Mouse (Mus musculus) common myeloid progenitor, adult 5-6 weeks (primary cell): Measurements from ENCODE around the gene Lsp1. TPM values are rescaled to one million over a fixed set of nuclear protein-coding genes. Genes with fewer than 3 reads are reported as not detected.

Experiments
- ATAC-seq: replicated peaks from 2 replicates; pipeline ENCODE4 v1.8.0; 2016; ENCODE audit warnings: low read depth, mild to moderate bottlenecking, moderate TSS enrichment, inconsistent platforms; ENCODE audit not compliant: poor library complexity, severe bottlenecking
- total RNA-seq: library from RNA; stranded (forward); fragments of 200-1000, 187-1606 nt; gene quantifications from 2 replicates; pipeline ENCODE4 v1.2.3, GENCODE M21; 2017

Lsp1 gene
- total RNA-seq, 1 experiment from 2014 or later = 108 TPM

DNA sequence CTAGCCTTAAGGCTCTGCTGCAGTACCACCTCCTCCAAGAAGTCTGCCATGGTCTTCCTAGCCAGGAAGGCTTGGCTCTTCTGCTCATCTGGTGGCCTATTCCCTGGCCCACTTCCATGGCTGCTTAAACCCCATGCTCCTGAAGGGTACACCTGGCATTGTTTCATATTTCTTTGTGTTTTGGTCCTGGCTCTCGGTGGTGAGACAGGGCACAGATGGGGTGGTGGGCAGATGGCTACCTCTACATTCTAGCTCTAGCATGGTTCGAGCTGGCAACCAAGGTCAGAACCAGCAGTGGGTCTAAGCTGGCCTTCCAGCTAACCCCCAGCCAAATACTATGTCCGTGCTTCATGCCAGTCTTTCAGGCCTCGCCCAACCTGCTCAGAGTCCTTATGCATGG, 12.3 kb downstream of the Lsp1 start:
- no peak for ATAC-seq

DNA sequence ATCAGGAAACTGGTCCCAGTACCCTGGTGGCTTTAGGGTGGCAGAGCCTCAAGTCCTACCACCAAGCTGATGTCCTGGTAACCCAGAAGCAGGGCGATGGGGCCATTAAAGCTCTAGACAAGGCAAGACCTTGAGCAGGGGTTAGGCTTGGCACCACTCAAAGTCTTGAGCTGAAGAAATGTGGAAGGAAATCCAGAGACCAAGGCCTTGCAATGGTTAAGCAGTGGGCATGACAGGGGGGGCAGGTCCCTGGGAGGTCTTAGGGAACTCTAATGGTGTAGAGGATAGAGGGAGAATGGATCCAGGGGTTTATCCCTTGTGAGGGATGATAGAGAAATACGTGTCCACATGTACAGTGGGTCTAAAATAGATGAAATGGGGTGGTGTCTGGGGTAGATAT, 12.9 kb downstream of the Lsp1 start:
- ATAC-seq = no peak

DNA sequence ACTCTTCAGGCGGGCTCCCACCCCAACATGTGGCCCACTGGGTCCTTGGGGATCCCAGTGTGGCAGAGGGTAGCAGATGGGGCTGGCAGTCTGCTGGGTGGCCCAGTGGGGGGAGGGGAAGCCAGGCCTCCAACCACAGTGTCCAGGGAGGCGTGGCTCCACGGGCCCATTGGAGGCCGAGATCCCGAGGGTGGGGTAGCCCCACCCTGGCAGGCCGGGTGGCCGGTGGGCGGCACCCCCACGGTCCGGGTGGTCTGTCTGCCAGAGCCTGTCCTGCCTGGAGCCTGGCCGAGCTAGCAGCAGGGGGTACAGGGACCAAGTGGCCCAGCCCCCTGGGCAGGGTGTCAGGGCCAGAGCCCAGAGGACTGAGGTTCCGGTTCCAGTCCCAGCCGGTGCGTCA, 14.2 kb downstream of the Lsp1 start:
- no peak for ATAC-seq

DNA sequence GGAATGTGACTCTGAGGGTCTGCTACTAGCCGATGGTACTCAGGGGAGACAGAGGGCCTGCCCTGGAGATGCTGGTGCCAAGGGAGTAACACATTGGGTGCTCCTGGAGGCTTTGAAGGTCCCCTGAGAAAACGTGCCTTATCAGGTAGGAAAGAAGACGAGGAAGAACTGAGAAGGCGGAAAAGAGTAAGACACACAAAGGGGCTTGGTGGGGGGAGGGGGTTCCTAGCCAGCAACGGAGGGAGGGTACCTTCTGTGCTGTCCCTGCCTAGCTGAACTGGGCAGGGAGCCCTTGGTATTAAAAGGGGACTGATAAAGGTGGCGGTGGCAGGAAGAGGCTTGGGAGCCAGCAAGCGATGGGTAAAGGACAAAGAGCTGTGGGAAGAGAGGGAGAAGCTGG, 15.0 kb downstream of the Lsp1 start:
- no peak for ATAC-seq

DNA sequence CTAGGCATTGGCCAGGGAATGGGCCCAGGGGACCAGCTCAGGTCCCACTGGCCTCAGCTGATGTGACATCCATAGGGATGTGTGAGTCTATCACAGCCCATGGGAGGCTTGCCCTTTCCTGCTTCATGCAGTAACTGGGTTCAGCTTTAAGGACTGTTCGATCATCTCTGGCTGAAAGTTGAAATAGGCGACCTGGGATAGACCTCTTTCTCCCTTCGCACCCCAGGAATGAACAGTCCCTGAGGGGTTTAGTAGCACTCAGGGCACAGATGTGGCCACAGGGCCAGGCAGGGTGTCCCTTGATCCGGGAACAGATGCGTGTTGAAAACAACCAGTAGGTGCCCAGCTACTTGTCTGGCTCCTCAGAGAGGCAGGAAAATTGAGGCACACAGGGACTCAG, 15.7 kb downstream of the Lsp1 start:
- no peak for ATAC-seq

DNA sequence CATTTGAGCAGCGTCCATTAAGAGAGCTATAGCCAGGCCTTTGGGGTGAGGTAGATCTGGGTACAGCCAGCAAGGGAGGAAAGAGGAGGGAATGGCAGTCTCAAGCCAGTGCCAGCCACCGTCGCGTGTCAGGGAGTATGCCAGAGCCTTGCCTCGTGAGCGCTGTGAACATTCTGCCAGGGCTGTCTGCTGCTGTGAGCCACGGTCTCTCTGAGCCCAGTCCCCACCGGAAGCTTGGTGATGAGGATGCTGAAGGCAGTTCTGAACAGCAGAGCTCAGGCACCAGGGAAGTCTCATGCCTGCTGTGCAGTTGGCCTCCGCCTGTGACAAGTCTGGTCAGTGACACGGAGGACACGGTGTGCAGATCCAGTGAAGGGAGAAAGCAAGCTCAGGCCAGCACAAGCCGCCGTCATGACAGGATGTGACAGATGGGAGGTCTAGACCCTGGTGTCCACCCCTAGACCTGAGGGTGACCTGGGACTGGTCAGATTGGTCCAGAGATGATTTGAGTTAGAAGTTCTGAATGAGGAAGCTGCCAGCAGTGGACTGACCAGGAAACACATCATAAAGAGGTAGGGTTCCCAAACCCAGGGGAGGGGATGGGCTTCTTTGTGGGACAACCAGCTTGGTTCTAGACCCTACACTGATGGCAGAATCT, 16.3 kb downstream of the Lsp1 start:
- no peak for ATAC-seq

DNA sequence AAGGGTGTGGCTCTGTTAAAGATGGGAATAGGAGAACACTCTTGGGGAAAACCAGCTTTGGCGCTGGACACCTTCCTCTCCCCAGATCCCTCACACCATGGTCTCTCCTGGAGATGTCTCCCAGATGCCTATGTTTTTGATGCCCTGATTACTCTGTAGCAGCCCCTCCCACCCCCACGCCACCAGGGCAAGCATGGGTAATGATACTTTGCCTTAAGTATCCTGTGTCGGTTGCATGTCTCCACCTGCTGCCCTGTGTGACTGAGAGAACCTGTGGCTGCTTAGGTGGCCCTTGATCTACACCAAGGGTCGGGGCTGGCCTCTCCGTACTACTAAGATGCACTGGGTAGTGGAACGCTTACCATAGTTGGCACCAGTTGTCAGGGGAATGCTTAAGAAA, 17.4 kb downstream of the Lsp1 start:
- ATAC-seq = no peak

DNA sequence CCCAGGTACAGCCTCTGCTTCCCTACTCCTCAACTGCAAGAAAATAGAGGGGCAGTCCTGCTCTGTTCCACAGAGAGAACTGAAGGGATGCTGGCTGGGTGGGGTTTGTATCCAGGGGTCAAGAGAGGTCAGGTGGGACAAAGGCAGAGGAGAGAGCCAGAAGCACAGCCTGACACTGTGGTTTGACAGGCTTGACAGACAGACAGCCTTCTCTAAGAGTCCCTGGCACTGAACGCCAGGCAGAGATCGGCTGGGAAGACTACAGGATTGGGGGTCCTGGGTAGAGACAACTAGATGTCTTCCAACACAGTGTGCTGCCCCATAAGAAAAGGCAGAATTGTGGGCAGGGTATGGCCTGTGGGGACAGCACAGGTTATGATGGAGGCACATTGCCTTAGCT, 18.0 kb downstream of the Lsp1 start:
- ATAC-seq = no peak

DNA sequence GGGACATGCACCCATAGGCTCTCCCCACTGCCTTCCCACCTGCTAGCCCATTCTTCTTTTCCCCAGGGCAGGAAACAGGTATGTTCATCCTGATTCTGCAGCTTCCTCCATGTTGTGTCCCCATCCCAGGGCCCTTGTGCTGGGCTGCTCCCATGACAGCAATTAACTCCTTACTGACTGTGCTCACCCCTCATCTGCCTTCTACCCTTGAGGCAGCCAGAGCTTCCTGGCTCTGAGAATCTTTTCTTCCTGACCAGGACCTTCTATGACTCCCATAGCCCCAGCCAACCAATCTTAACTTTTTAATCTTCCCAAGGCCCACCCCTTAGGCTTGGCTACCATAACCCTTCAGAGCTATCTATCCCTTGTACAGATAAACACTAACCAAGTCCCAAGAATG, 18.7 kb downstream of the Lsp1 start:
- ATAC-seq = no peak

DNA sequence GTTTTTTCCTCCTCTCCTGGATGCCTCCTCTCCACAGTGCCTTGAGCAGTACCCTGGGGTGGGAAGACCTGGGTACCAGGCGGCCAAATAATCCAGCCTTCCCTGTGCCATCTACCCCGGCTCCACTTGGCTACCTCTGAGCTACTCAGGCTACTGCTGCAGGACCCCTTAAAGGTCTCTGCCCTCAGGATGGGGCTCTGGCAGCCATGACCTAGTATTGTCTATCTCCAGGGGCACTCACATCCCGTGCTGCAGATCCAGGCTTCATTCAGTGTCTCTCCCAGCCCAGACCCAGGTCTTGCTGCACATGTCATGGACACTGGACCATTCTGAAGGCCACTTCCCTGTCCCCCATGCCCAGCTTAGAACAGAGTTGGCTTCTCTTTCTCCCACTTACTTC, 19.3 kb downstream of the Lsp1 start:
- ATAC-seq = no peak

DNA sequence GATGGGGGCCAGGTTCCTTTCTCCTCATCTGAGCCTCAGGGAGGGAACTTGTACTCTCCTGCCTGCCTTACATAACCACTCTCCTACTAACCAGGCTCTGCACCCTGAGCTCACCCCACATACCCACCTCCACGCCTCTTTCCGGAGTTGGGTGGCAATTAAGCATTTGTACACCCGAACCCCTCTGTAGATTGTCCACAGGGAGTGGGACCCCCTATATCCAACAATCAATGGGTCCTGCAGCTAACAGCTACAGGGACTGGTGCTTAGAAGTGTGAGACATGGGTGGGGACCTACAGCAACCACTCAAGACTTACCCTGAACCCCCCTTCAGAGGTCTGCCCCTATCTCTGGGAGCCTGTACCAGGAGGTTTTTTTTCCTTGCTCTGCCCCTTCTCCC, 20.1 kb downstream of the Lsp1 start:
- no peak for ATAC-seq

DNA sequence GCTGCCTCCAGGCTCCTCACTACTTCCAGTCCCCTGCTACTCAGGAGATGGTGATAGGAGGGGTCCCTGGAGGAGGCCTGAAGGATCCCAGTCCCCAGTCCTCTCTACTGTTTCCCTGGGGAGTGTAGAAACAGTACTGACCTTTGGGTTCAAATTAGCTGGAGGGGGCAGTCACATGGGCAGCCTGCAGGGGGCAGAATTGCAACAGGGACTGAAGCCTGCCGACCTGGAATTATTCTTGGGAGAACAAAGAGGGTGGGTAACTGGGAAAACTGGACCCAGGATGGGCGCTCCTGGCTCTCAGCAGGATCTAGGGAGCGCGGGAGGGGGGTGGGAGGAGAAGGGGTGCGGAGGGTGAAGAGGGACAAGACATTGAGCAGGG, 20.6 kb downstream of the Lsp1 start:
- ATAC-seq = peak; percentile 51

DNA sequence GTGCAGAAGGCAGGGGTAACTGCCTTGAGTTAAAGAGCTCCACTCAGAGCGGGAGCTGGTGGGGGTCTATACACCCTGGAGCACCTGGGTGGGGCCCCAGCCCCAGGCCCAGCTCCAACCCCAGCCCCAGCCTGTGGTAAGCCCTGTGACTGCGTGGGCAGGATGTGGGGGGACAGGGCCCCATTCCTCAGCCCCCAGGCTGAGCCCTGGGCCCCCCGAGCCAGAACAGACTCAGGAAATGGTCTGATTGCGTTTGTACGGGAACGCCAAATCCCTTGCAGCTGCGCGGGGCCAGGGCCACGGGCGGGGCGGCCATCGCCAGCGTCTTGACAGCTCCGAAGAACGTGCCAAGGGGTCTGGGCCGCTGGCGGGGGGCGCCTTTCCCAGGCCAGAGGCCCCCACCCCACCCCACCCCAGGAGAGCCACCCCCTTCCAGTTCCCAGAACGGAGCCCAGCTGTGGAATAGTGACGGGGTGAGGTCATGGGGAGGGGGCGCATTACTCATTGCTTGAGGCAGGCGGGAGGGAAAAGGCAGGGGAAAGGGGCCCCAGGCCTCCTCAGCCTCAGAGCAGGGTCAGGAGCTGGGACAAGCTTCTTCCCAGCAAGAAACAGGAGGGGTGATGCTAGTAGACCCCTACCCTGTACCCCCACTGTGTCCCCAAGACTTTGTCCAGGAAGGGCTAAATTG, 21.1 kb downstream of the Lsp1 start:
- peak; percentile 30; the same call in 1 of the 2 replicates for ATAC-seq

DNA sequence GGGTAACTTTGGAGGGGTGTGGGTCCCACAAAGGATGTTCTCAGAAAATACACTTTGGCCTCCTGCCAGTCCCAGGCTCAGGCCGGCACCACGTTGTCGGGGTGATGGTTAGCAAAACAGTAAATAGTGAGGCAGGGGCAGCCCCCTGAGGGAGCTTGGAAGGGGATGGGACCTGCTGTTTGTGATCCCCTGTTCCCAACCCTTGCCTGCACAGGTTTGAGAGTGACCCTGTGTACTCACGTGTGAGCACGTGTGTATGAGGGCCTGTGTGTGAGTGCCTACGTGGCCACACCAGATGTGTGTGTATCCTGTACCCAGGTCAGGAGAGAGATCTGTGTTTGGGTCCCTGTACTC, 21.6 kb downstream of the Lsp1 start:
- no peak for ATAC-seq

DNA sequence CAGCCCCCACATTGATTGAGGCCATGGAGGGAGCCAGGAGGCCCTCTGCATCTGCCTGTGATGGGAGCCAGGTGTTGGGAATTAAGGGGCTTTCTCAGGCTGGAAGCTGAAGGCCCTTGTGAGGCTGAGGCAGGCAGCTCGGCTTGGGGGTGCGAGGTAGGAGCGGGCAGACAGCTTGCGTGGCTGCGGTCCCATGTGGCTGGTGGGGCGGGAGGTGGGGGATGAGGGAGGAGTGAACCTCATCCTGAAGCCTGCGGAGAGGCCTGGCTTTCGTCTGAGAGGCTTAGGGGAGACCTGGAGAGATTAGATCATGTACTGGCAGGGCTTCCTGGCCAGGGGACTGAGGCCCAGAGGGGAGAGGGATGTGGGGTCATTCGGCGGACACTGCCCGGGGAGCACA, 22.5 kb downstream of the Lsp1 start:
- no peak for ATAC-seq

DNA sequence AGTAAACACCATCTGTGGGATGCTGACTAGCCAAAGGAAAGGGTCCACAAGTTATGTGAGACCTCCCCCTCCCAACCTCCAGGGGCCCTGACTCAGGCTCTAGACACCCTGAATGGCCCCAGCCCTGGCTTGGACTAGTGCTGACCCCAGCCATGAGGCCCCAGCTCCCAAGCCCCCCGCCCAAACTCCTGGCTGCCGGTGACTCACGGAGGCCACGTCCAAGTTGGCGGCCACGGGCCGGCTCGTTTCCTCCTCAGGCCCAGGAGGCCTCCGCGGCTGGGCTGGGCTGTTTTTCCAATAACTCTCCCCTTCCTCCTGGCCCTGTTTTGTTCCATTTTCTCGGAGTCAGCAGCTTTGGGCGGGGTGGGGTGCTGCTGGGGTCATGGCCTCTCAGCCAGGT, 24.2 kb downstream of the Lsp1 start:
- ATAC-seq = no peak

DNA sequence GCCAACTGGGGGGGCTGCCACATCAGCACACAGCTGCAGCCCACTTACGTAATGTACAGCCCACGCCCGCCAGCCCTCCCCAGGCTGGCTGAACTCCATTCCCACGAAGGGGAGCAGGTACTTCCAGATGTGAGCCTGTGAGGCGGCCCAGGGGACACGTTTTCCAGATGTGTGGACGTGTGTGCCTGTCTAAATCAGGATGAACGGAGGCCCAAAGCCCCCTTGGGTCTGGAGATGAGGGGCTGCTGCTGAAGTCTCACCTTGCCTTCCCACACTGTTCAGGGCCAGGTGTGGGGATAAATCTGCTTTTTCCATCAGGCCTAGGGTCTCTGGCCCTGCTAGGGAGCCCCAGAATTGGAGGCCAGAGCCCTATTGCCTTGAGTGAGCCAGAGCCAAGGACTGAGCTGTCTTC, 26.1 kb downstream of the Lsp1 start:
- ATAC-seq = no peak

DNA sequence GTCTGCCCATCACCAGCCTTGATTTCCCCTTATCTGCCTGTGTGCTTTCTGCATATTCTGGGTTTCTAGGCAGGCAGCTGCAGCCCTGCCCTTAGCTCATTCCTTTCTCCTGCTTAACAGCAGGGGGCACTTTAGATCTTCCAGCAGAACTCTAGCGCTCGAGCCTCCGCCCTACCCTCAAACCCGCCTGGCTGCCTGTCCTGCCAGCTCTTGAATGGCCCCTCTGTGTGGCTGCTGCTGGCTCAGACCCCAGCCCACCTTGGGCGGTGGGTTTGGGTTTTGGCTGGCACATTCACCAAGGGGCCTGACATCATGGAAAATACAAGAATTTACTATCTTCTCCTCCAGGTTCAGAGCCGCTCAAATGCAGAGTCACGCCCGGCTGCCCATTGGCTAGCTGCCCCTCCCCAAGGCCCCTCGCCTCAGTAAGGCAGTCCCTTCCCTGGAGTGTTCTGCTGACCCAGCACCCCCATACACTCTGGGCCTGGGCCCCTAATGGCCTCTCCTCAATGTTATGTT, 26.8 kb downstream of the Lsp1 start:
- peak; percentile 52; the same call in 1 of the 2 replicates for ATAC-seq

DNA sequence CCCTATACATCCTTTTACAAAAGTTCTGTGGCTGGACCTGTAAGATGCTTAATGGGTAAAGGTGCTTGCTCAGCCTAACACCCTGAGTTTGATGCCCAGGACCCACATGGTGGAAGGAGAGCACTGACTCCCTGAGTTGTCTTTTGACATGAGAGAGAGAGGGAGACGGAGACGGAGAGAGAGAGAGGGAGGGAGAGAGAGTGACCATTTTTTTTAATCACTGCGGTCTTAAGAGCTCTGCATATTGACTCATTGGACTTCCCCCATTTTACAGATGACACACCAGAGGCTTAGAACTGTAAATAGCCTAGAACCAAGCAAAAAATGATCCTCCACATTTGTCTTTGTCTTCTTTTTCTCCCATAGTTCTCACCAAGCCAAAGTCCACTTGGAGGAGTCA, 27.4 kb downstream of the Lsp1 start:
- ATAC-seq = no peak

DNA sequence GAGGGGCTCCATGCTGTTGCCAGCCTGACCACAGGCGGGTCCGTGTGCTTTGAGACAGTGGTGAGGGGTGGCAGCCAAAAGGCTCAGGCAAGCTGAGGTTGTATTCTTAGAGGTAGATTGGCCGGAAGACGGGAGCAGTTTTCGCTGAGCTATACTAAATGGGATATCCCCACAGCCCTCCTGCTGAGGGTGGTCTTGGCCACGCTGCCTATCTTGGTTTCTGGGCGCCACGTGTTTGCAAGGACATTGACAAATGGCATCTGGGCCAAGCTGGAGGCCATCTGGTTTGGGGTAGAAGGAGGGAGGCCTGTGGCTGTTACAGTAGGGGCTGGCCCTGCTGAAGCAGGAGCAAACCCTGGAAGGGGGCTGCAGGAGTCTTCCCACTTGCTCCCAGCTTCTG, 32.9 kb downstream of the Lsp1 start:
- no peak for ATAC-seq

DNA sequence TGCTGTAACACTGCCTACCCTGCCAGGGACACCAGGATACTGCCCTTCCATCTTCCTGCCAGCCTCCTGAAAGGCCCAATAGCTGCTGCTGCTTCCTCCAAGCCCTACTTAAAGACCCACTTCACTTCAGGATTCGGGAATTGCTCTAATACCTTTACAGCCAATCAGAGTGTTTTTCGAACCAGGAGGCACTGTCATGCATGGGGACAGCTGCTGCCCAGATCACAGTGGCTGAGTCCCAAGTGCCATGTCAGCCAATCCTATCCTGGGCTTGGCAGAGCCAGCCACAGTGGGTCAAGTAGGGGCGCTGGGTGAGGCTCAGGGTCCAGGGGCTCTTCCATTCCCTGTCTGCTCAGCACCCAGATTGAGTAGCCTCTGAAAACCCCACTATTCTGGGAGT, 35.5 kb downstream of the Lsp1 start:
- no peak for ATAC-seq

DNA sequence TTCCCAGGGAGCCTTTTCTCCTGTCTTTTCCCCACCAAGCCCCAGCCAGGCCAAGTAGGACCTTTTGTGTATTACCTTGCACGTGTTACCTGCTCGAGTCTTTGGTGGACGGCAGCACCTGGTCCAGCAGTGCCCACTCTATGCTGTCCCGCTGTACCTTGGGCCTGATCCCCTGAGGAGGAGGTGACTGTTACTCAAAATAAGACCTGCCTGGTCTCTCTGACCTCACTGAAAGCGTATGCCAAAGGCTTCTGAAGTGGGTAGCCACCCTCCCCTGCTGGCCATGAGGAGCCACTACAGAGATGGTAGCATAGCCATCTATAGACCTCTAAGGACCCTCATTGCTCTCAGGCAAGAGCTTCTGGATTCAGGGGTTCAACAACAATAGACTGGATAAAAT, 36.2 kb downstream of the Lsp1 start:
- peak; percentile 38; the same call in 1 of the 2 replicates for ATAC-seq
